Mouse (Mus musculus) spleen, postnatal 10 days (tissue): ENCODE data around the gene Arhgdia.

Source experiments
- DNase-seq, 2 experiments: peaks; one replicate each; pipeline ENCODE4 v3.0.0; 2021 to 2022; ENCODE audit warnings: low spot score in 2 of 2

Arhgdia gene

GRCm38 (mm10) chr11:120550810-120551440 lies 30.5 kb downstream of the Arhgdia start, which contains the start of gene Ppp1r27:
Gene Ppp1r27 (minus strand): TSS chr11:120551132.
- DNase-seq = no peak

DNA sequence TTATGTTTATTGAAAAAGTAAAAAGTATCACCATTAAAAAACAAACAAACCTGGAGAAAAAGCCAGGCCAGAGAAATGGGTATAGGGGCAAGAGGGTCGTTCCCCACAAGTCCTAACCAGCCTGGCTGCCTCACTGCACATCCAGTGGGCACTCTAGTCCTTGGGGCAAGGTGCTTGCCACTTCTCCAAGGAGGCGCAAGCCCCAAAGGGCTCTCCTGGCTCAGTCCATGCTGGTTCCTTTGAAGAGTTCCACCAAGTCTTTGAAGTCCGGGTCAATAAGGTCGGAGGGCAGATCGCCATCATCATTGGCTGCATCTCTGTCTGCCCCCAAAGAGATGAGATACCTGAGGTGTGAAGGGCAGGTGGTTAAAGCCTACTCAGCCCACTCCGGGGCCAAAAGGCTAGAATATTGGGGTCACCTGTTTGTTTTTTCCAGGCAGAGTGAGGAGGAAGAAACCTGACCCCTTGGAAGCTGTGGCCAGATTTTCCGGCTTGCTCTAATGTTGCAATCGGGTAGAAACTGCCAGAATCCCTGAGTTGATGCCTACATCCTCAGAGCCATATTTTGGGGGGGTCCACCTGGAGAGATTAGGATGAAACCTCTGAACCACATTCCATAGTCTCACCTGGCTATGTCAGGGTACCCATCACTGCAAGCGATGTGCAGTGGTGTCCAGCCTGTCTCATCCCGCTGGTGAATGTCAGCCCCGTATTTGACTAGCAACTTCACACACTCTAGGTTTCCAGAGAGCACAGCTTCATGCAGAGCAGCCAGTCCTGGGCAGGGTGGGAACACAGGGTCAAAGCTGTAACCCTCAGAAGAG lies 31.2 kb downstream of the Arhgdia start:
- no peak for DNase-seq

GRCm38 (mm10) chr11:120549168-120549945 lies 32.1 kb downstream of the Arhgdia start, which contains the start of gene Mcrip1:
Gene Mcrip1 (minus strand): TSS chr11:120549727.
- peak; percentile 88 to 96 for DNase-seq

DNA sequence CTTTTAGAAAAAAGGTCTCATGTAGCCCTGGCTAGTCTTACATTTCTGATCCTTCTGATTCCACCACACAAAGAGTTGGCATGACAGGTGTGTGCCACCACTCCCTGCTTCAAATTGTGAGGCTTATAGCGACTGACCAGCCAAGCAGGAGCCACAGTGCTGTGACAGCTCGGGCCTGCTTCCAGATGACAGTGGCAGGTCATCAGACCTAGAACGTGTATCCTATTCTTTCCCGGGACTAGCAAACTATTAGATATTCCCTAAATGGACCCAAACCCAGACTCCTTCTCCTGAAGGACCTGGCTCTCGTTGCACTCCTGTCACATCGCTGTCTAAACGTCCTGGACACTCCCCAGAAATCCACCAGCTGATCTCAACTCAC lies 32.6 kb downstream of the Arhgdia start:
- DNase-seq = no peak

- DNase-seq = no peak
Measured at GRCm38 (mm10) chr11:120548214-120548613, 33.2 kb downstream of the Arhgdia start.

- no peak for DNase-seq
Measured at GRCm38 (mm10) chr11:120547469-120547868, 34.0 kb downstream of the Arhgdia start.

DNA sequence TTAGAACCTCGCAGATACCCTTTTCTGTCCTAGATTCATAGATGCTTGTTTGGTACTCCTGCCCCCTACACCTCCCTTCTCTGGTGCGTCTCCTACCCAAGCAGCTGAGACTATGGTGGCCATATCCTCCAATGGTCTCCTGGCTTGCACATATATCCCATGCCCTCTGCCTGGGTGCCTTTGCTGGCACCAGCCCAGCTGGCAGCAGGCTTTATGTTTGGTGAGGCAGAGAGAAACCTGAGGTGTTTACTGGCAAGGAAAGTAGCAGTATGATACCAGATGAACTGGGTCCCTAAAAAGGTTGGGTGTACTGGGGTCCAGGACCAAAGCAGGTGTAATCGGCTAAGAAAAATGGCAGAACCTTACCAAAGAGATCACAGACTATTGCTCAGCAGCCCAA lies 35.5 kb downstream of the Arhgdia start:
- no peak for DNase-seq

- DNase-seq = no peak
Measured at GRCm38 (mm10) chr11:120542376-120542775, 39.0 kb downstream of the Arhgdia start.

DNA sequence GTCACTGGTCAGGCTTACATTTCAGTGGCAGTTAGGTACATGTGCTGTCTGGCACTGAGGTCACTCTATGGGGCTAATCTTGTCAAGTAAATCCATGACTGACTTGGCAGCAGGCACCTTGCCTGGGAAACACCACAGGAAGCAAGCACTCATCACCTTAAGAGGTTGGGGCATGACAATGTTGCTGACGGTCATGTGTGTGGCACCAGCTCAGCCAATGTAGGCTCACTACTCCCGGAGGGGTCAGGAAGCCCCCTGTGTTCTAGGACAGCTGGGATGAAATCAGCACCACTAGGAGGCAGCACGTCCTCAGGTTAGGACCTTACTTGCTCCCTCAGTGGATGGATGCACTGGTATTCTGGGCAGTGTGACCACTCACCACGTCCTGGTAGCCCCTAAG lies 39.5 kb downstream of the Arhgdia start:
- no peak for DNase-seq

DNA sequence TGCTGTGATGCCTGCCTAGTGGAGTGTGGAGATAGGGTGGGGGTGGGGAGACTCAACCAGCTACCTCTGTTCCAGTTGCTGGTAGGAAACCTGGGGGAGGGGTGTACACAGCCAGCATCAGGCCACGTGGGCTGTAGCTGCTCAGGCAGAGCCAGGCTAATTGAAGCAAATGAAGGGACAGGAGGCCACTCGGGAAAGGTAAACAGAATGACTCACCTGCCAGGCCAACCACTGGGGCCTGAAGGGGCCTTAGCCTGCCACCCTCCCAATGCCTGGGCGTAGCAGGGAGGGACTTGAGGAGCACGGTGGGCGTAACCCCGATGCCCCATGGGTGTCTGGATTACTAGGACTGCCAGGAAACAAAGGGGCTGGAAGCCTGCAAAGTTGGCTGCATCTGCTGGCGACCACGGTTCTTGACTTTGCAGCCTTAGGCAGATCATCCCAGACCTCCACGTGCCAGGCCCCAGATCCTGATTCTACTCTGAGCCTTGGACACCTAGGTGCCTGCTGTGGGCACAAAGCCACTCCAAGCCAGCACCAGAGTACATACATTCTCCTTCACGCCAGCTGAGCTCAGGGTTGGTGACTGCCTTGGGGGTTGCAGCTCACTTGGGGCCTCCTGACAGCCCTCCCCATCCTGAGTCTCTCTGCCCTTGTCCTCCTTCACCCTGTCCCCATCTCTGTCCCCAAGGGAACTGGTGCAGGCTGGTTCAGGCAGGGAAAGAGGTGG lies 42.0 kb downstream of the Arhgdia start:
- DNase-seq = no peak

GRCm38 (mm10) chr11:120538955-120539284 lies 42.5 kb downstream of the Arhgdia start:
- no peak for DNase-seq

GRCm38 (mm10) chr11:120538485-120538884 lies 42.9 kb downstream of the Arhgdia start:
- no peak for DNase-seq

DNA sequence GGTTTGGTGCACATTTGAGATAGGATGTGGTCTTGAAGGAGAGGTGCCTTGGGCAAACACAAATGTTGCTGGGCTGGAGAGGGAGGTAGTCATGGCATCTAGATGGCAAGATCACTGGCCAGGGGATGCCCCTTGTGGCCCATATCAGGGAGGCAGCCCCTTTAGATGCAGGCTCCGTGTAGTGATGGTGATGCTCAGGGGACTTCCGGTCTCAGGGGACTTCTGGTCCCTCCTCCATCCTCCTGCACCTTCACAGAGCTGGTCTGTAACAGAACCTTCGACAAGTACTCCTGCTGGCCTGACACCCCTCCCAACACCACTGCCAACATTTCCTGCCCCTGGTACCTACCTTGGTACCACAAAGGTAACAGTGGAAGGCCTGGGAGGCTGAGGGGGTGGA lies 45.6 kb downstream of the Arhgdia start:
- no peak for DNase-seq

- no peak for DNase-seq
Measured at GRCm38 (mm10) chr11:120535145-120535544, 46.3 kb downstream of the Arhgdia start.

GRCm38 (mm10) chr11:120534093-120534492 lies 47.3 kb downstream of the Arhgdia start:
- no peak for DNase-seq

GRCm38 (mm10) chr11:120531646-120532045 lies 49.8 kb downstream of the Arhgdia start:
- DNase-seq = no peak

GRCm38 (mm10) chr11:120530085-120530964 lies 51.1 kb downstream of the Arhgdia start, which contains the start of gene Gcgr:
Gene Gcgr (plus strand): TSS chr11:120530699.
- DNase-seq = no peak

DNA sequence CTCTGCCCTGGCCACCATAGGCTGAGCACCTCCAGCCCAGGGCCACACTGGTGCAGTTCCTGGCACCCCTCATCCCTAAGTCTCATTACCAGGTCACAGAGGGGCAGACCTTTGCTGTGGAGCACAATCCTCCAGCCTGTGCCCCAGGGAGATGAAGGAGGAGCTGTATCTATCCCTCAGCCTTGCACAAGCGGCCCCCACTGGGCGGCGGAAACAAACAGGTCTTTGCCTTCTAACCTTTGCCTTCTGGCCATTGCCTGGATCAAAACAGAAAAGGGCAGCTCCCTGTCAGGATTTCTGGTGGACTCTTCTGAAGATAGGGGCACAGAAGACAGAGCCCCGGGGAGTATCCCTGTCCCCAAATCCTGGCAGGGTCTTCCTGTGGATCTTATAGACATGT lies 52.5 kb downstream of the Arhgdia start:
- no peak for DNase-seq
